Mouse (Mus musculus) layer of hippocampus, adult 8-10 months (tissue): Measurements from ENCODE around the gene Ctsr. TPM values are rescaled to one million over a fixed set of nuclear protein-coding genes. Genes with fewer than 3 reads are reported as not detected.
"Not testable (repeated sequence)": the region's sequence is repeated elsewhere in the genome, so short reads cannot be mapped to it uniquely, and the experiment has no call there.

ENCODE experiments used
- DNase-seq, 2 experiments: peaks; one replicate each; pipeline ENCODE4 v3.0.0; 2022; ENCODE audit warnings: low spot score in 2 of 2
- total RNA-seq, 4 experiments: library from RNA; stranded (reverse); gene quantifications; 2 replicates each; pipeline ENCODE4 v1.2.4; 2022

Ctsr gene
- not detected for total RNA-seq

DNA sequence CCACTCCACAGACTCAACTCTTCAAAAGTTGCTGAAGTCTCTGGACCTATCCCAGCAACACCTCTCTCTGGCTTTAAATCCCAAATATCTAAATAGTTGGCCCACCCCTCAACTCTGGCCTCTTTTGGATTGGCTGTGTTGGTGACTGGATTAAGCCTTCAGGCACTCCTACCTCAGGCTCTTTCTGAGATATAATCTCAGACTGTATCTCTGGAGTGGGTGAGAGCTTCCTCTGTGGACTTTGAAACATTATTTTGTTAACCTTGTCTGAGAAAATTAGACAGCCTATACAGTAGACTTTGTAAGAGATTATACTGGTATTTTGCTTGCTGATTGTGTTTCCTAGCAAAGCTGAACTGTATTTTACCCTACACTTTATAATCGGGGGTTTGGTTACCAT, at the start of gene Ctsr:
Gene Ctsr, minus strand, starts transcription at position 101 of the 400 bp plus-strand sequence.
- DNase-seq = no peak

DNA sequence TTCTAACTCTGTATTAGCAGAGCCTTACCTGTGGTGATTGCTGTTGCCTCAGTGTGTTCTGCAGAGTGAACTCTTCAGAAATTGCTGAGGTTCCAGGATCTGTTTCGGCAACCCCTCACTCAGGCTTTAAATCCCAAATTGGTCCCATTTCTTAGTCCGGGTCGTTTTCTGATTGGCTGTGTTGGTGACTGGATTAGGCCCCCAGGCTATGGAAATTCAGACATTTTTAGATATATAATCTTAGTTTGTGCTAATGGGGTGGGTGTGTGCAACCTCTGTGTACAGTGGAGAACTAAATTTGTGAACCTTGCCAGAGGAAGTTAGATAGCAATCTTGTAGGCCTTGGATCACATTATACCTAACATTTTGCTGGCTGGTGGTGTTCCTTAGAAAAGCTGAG, 39.3 kb upstream of the Ctsr start, which contains the start of gene Cts6:
Gene Cts6, minus strand, starts transcription at position 101 of the 400 bp plus-strand sequence.
- DNase-seq = no peak

DNA sequence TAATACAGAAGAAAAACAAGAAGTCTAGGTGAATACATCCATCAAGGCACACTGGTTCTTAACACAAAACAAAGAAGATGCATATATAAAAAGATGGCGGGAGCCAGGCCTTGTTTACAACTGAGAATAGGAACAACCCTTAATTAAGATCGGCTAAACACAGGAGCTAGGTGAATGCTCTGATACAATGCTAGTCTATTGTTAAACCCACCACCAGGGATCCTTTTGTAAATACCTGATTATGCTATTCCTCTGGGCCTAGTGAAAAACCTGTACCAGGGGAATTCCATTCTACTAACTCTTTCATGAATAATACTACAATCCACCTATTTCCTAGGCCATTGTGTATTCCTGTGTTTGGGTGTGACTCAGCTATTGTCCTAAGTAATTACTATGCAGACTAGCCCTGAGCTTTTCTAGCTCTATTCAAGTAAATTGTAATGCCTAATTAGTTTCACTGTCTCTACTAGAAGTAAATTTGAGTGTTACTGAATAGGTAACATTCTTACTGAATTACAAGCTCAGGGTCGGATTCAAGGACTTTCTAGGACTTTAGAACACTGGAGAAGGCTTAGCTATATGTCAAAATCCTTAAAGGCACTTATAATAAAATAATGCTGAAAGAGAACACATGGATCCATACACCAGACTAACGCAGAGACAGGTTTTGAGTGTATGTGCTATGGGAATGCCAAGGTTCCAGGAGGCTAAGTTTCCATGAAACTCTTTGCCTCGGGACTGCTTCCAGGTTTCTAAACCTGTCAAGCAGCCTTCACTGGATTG, 21.3 kb upstream of the Ctsr start:
- not testable (repeated sequence) for DNase-seq

DNA sequence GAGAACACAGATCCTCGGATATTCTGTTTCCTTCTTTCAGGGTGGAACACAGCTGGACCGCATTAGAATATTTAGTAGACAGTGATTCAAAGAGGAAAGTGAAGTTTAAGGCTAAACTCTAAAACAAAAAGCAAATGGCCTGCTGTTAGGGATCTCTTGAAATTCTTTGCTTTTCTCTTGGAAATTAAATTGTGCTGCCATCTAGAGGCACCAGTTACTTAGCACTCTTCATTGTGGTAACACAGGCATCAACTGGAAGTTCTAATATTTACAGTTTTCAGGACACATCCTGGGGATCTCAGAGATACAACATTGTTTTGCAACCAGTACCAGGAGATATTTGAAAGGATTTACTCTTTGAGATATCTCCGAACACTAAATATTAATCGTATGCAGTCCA, 566 bp upstream of the Ctsr start:
- no peak for DNase-seq

Other genes starting within 250 kb of the Ctsr start
- not detected for gene Gm49393, start 228.7 kb downstream of the Ctsr start, total RNA-seq
- gene Gm49391, start 227.7 kb downstream of the Ctsr start, total RNA-seq = 1 to 10 TPM in 1 of 4 experiments, under 1 TPM in 1, not detected in 2; 0.74 to 2.5 TPM
- gene Ctla2a, start 227.6 kb downstream of the Ctsr start, total RNA-seq = 10 to 100 TPM; 17.6 to 20.4 (median 19.3) TPM
- not detected for gene Tpbpa, start 222.3 kb downstream of the Ctsr start, total RNA-seq
- not detected for gene Ctsj, start 158.3 kb downstream of the Ctsr start, total RNA-seq
- not detected for gene Ctsq, start 123.6 kb downstream of the Ctsr start, total RNA-seq
- gene Cts6, start 39.2 kb upstream of the Ctsr start, total RNA-seq = not detected
- gene Cts8, start 91.1 kb upstream of the Ctsr start, total RNA-seq = not detected
- not detected for gene Gm49398, start 124.6 kb upstream of the Ctsr start, total RNA-seq
- not detected for gene Cts7, start 193.9 kb upstream of the Ctsr start, total RNA-seq